Mouse (Mus musculus): Measurements from ENCODE around the gene Ccdc3. TPM values are rescaled to one million over a fixed set of nuclear protein-coding genes. Genes with fewer than 3 reads are reported as not detected.
"Not testable (repeated sequence)": the region's sequence is repeated elsewhere in the genome, so short reads cannot be mapped to it uniquely, and the experiment has no call there.

Ccdc3 gene
- 6.7 and 12.4 TPM in 2 replicates for polyA plus RNA-seq (2014; fragmentation: Nextera tagmentation; extraction: Ambion mirVana)

- Histone ChIP-seq H3K36me3 (ENCODE audit: control insufficient read depth, insufficient read depth, low read length) (no peaks in the 10 kb centered on the region), H3K4me2 (replicated peaks; ENCODE audit: low read depth, low read length) (peak within 1 kb of the TSS; percentile 78), H3K27me3 (ENCODE audit: control insufficient read depth, insufficient read depth, low read length) (peaks cover 22% of the 10 kb centered on the region), H3K9me3 (ENCODE audit: control insufficient read depth, low read length) (no peaks in the 10 kb centered on the region), H3K27ac (ENCODE audit: low read depth, low read length) (no peak within 1 kb of the TSS), H3K4me1 (ENCODE audit: control insufficient read depth, insufficient read depth, low read length) (peaks cover 13% of the 10 kb centered on the region), H3K4me3 (ENCODE audit: low read length) (peak within 1 kb of the TSS; percentile 54), H3K9ac (ENCODE audit: low read depth, low read length) (peak within 1 kb of the TSS; percentile 68)
- WGBS, result under 1% methylated on average over 78 of the region's 78 CpGs
- ATAC-seq (ENCODE audit: low FRiP score, low TSS enrichment), result peak; percentile 67
Measured at GRCm38 (mm10) chr2:5137500-5138286, at the start of gene Ccdc3. Gene Ccdc3, plus strand, starts transcription at chr2:5137776.

DNA sequence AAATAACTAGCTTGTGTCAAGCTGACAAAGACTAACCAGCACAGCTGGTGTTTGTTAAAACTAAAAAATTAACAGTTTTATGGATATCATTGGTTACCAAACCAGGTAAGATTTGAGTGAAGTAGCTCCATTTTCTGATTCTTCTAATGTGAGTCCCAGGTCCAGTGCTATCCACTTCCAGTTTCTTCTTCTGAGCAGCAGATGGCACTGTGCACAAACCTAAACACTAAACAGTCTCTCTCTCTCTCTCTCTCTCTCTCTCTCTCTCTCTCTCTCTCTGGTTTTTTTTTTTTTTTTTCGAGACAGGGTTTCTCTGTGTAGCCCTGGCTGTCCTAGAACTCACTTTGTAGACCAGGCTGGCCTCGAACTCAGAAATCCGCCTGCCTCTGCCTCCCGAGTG, 47.2 kb upstream of the Ccdc3 start:
- not testable (repeated sequence) for H3K27ac ChIP-seq (ENCODE audit: low read depth, low read length); H3K36me3 ChIP-seq (ENCODE audit: control insufficient read depth, insufficient read depth, low read length); H3K9me3 ChIP-seq (ENCODE audit: control insufficient read depth, low read length); H3K4me3 ChIP-seq (ENCODE audit: low read length); H3K4me1 ChIP-seq (ENCODE audit: control insufficient read depth, insufficient read depth, low read length); H3K9ac ChIP-seq (ENCODE audit: low read depth, low read length); H3K4me2 ChIP-seq (replicated peaks; ENCODE audit: low read depth, low read length); H3K27me3 ChIP-seq (ENCODE audit: control insufficient read depth, insufficient read depth, low read length)
- ATAC-seq (ENCODE audit: low FRiP score, low TSS enrichment), result 0 out of 2 replicates have a peak, but pooled peaks have one; percentile 39
- 100% methylated on average over 3 of the region's 4 CpGs for WGBS

- H3K36me3 ChIP-seq (ENCODE audit: control insufficient read depth, insufficient read depth, low read length), result no peaks in the 10 kb centered on the region
- H3K27ac ChIP-seq (ENCODE audit: low read depth, low read length), result no peak overlapping the region
- no peak overlapping the region for H3K9ac ChIP-seq (ENCODE audit: low read depth, low read length)
- H3K27me3 ChIP-seq (ENCODE audit: control insufficient read depth, insufficient read depth, low read length), result no peaks in the 10 kb centered on the region
- H3K4me3 ChIP-seq (ENCODE audit: low read length), result no peak overlapping the region
- no peaks in the 10 kb centered on the region for H3K9me3 ChIP-seq (ENCODE audit: control insufficient read depth, low read length)
- 83% methylated on average over 5 of the region's 5 CpGs for WGBS
- H3K4me1 ChIP-seq (ENCODE audit: control insufficient read depth, insufficient read depth, low read length), result peaks cover 7% of the 10 kb centered on the region
- H3K4me2 ChIP-seq (replicated peaks; ENCODE audit: low read depth, low read length), result no peak overlapping the region
- ATAC-seq (ENCODE audit: low FRiP score, low TSS enrichment), result no peak
Measured at GRCm38 (mm10) chr2:5094876-5095275, 42.7 kb upstream of the Ccdc3 start.

DNA sequence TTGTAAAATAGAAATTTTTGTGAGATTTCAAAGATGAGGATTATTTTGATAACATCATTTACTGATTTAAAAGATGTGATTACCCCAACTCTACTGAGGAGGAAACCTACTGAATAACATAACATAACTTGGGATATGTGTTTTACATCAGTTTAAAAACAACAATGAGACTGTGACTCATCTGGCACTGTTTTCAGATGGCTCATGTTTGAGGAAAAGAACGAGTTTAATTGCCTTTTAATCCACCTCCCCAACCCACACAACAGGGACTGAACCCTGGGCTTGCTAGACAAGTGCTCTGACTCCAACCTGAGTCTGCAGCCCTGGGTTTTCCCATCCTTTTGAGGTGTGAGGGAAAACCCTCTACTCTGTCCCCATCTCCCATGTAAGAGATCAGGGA, 42.3 kb upstream of the Ccdc3 start:
- Histone ChIP-seq H3K9ac (ENCODE audit: low read depth, low read length) (no peak overlapping the region), H3K27me3 (ENCODE audit: control insufficient read depth, insufficient read depth, low read length) (no peaks in the 10 kb centered on the region), H3K4me3 (ENCODE audit: low read length) (no peak overlapping the region), H3K9me3 (ENCODE audit: control insufficient read depth, low read length) (no peaks in the 10 kb centered on the region), H3K4me2 (replicated peaks; ENCODE audit: low read depth, low read length) (no peak overlapping the region), H3K27ac (ENCODE audit: low read depth, low read length) (no peak overlapping the region), H3K4me1 (ENCODE audit: control insufficient read depth, insufficient read depth, low read length) (peaks cover 7% of the 10 kb centered on the region), H3K36me3 (ENCODE audit: control insufficient read depth, insufficient read depth, low read length) (no peaks in the 10 kb centered on the region)
- WGBS, result 52% methylated on average over 1 of the region's 1 CpGs
- no peak for ATAC-seq (ENCODE audit: low FRiP score, low TSS enrichment)

DNA sequence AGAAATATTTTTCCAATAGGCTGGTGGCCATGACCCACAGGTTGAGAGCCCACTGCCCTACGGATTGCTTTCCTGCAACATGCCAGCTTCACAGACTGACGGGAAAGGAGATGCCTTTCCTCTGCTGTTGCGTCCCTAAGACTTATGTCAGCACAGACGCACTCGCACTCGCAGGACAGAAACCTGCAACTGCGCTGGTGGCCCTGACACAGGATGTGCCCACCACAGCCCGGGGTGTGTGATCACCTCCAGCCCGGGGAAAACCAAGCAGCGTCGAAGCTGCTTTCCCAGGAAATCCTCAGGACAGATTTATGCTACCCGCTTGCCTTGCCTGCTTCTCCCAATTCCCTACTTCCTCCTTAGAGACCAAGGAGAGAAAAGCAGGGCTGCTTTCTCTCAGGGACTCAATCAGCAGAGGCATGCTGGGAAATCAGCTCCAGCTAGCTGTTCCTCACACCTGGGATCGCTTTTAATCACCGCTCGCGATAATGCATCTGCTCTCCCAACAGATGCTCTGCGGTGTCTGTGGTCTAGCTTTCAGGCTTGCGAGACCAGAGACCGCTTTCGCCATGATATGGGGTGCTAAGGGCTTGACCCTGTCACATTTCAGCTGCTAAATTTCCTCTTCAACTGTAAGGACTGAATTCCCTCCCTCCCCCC, 39.7 kb upstream of the Ccdc3 start:
- Histone ChIP-seq H3K36me3 (ENCODE audit: control insufficient read depth, insufficient read depth, low read length) (no peaks in the 10 kb centered on the region), H3K27me3 (ENCODE audit: control insufficient read depth, insufficient read depth, low read length) (no peaks in the 10 kb centered on the region), H3K4me3 (ENCODE audit: low read length) (peak overlapping the region; percentile 22), H3K4me2 (replicated peaks; ENCODE audit: low read depth, low read length) (peak overlapping the region; percentile 42), H3K4me1 (ENCODE audit: control insufficient read depth, insufficient read depth, low read length) (peaks cover 7% of the 10 kb centered on the region), H3K9ac (ENCODE audit: low read depth, low read length) (peak overlapping the region; percentile 44; the same call in 1 of the 2 replicates), H3K27ac (ENCODE audit: low read depth, low read length) (no peak overlapping the region), H3K9me3 (ENCODE audit: control insufficient read depth, low read length) (no peaks in the 10 kb centered on the region)
- 19% methylated on average over 20 of the region's 20 CpGs for WGBS
- no peak for ATAC-seq (ENCODE audit: low FRiP score, low TSS enrichment)

DNA sequence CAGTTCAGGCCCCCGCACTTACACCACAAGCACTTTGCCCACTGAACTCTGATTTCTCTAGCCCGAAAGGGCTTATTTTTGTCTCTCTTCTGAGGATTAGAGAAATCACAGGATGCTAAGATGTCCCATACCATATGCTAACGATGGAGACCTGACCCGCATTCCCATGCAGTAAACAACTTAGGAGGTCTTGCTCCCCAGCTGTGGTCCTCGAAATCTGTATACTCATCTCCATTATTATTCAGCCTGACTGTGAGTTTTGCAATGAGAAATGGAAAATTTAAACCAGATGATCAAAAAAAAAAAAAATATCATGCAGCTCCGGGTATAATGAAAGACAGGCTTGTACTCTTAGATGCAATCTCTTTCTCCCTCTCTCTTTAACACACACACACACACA, 38.4 kb upstream of the Ccdc3 start:
- H3K4me3 ChIP-seq (ENCODE audit: low read length), result no peak overlapping the region
- no peaks in the 10 kb centered on the region for H3K36me3 ChIP-seq (ENCODE audit: control insufficient read depth, insufficient read depth, low read length)
- ATAC-seq (ENCODE audit: low FRiP score, low TSS enrichment), result no peak
- H3K4me1 ChIP-seq (ENCODE audit: control insufficient read depth, insufficient read depth, low read length), result peaks cover 7% of the 10 kb centered on the region
- 88% methylated on average over 6 of the region's 6 CpGs for WGBS
- H3K9ac ChIP-seq (ENCODE audit: low read depth, low read length), result no peak overlapping the region
- no peak overlapping the region for H3K4me2 ChIP-seq (replicated peaks; ENCODE audit: low read depth, low read length)
- H3K27me3 ChIP-seq (ENCODE audit: control insufficient read depth, insufficient read depth, low read length), result no peaks in the 10 kb centered on the region
- no peak overlapping the region for H3K27ac ChIP-seq (ENCODE audit: low read depth, low read length)
- H3K9me3 ChIP-seq (ENCODE audit: control insufficient read depth, low read length), result no peaks in the 10 kb centered on the region

- H3K9me3 ChIP-seq (ENCODE audit: control insufficient read depth, low read length), result peaks cover 5% of the 10 kb centered on the region; the same call in 1 of the 2 replicates
- H3K4me1 ChIP-seq (ENCODE audit: control insufficient read depth, insufficient read depth, low read length), result peaks cover 7% of the 10 kb centered on the region
- no peak overlapping the region for H3K4me3 ChIP-seq (ENCODE audit: low read length)
- H3K27me3 ChIP-seq (ENCODE audit: control insufficient read depth, insufficient read depth, low read length), result no peaks in the 10 kb centered on the region
- H3K9ac ChIP-seq (ENCODE audit: low read depth, low read length), result no peak overlapping the region
- H3K4me2 ChIP-seq (replicated peaks; ENCODE audit: low read depth, low read length), result no peak overlapping the region
- WGBS, result 88% methylated on average over 10 of the region's 10 CpGs
- H3K27ac ChIP-seq (ENCODE audit: low read depth, low read length), result no peak overlapping the region
- no peaks in the 10 kb centered on the region for H3K36me3 ChIP-seq (ENCODE audit: control insufficient read depth, insufficient read depth, low read length)
- no peak for ATAC-seq (ENCODE audit: low FRiP score, low TSS enrichment)
Measured at GRCm38 (mm10) chr2:5101743-5102245, 35.8 kb upstream of the Ccdc3 start.

DNA sequence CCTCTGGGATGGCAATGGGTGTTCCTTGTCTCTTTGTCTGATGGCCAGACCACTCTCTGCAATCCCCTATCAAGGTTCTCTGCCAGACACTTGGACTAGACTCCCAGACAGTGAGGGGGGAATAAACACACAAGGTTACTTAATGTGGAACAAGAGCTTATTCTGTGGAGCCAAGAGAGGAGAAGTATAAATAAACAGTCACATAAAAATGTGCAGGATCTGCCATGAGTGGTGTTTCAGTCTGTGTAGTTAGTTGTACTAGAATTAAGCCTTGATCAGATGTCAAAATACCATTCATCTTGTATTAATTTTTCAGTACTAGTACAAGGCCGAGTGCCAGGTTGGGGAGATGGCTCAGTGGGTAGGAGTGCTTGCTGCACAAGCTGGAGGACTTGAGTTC, 34.7 kb upstream of the Ccdc3 start:
- 68% methylated on average over 1 of the region's 1 CpGs for WGBS
- no peak overlapping the region for H3K4me3 ChIP-seq (ENCODE audit: low read length)
- no peak overlapping the region for H3K9ac ChIP-seq (ENCODE audit: low read depth, low read length)
- H3K36me3 ChIP-seq (ENCODE audit: control insufficient read depth, insufficient read depth, low read length), result no peaks in the 10 kb centered on the region
- H3K27me3 ChIP-seq (ENCODE audit: control insufficient read depth, insufficient read depth, low read length), result no peaks in the 10 kb centered on the region
- H3K4me1 ChIP-seq (ENCODE audit: control insufficient read depth, insufficient read depth, low read length), result peaks cover 4% of the 10 kb centered on the region
- no peak overlapping the region for H3K4me2 ChIP-seq (replicated peaks; ENCODE audit: low read depth, low read length)
- no peak overlapping the region for H3K27ac ChIP-seq (ENCODE audit: low read depth, low read length)
- no peak for ATAC-seq (ENCODE audit: low FRiP score, low TSS enrichment)
- peaks cover 12% of the 10 kb centered on the region for H3K9me3 ChIP-seq (ENCODE audit: control insufficient read depth, low read length)

GRCm38 (mm10) chr2:5112785-5113291, 24.7 kb upstream of the Ccdc3 start:
- no peaks in the 10 kb centered on the region for H3K27me3 ChIP-seq (ENCODE audit: control insufficient read depth, insufficient read depth, low read length)
- no peak for ATAC-seq (ENCODE audit: low FRiP score, low TSS enrichment)

More at GRCm38 (mm10) chr2:5112785-5113291, 24.7 kb upstream of the Ccdc3 start:
- no peaks in the 10 kb centered on the region for H3K9me3 ChIP-seq (ENCODE audit: control insufficient read depth, low read length)
- 25% methylated on average over 8 of the region's 8 CpGs for WGBS
- H3K27ac ChIP-seq (ENCODE audit: low read depth, low read length), result no peak overlapping the region
- no peak overlapping the region for H3K9ac ChIP-seq (ENCODE audit: low read depth, low read length)
- no peaks in the 10 kb centered on the region for H3K36me3 ChIP-seq (ENCODE audit: control insufficient read depth, insufficient read depth, low read length)
- H3K4me2 ChIP-seq (replicated peaks; ENCODE audit: low read depth, low read length), result no peak overlapping the region
- H3K4me1 ChIP-seq (ENCODE audit: control insufficient read depth, insufficient read depth, low read length), result 0 out of 2 replicates have a peak, but pooled peaks cover 2% of the 10 kb centered on the region
- no peak overlapping the region for H3K4me3 ChIP-seq (ENCODE audit: low read length)

All from kidney, embryonic 14.5 days (tissue).